Mouse (Mus musculus): ENCODE measurements at regions not wholly inside any gene's neighbourhood (a gene's known extent, or its start where the extent isn't known, plus 50 kb on each side); places are given as distances from the start of the nearest gene placed in this dataset.

GRCm38 (mm10) chr14:88395016-88395415 lies 76.2 kb downstream of the Pcdh20 start:
- TF ChIP-seq CTCF (IDR thresholded peaks at IDR 0.05; ENCODE audit: low read depth): no peak
- TF ChIP-seq EP300 (IDR thresholded peaks at IDR 0.05; ENCODE audit: low read depth): no peak

All from heart, postnatal 0 days (tissue).